Mouse (Mus musculus) gastrocnemius, adult 18-20 months (tissue): ENCODE measurements at regions not wholly inside any gene's neighbourhood (a gene's known extent, or its start where the extent isn't known, plus 50 kb on each side); places are given as distances from the start of the nearest gene placed in this dataset.

Experiments used
- DNase-seq: peaks from one replicate; pipeline ENCODE4 v3.0.0; 2021; ENCODE audit warnings: low spot score

GRCm38 (mm10) chr8:8485252-8485651 lies 175.8 kb downstream of the Efnb2 start:
- no peak for DNase-seq

DNA sequence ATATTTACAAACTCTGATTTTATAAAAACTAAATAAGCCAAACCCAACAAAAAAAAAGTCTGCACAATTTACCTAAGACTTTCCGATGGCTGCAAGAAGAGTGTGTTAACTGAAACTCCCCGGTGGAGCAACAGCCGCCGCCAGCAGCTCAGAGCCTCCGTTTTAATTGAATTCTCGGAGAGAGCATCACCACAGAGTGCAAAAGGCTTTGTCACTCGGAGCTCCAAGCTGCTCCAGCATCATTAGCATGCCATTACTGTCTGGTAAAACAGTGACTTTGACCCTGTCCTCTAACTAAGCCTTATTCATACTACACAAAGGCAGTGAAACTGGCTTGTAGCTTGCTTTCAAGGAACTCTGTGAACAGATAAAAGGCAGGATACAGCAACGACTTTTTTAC lies 176.5 kb downstream of the Efnb2 start:
- no peak for DNase-seq

GRCm38 (mm10) chr8:8482707-8483480 lies 178.1 kb downstream of the Efnb2 start:
- DNase-seq = peak; percentile 18

- peak; percentile 54 for DNase-seq
Measured at GRCm38 (mm10) chr8:8477456-8477855, 183.6 kb downstream of the Efnb2 start.

- no peak for DNase-seq
Measured at GRCm38 (mm10) chr8:8468552-8468951, 192.5 kb downstream of the Efnb2 start.

DNA sequence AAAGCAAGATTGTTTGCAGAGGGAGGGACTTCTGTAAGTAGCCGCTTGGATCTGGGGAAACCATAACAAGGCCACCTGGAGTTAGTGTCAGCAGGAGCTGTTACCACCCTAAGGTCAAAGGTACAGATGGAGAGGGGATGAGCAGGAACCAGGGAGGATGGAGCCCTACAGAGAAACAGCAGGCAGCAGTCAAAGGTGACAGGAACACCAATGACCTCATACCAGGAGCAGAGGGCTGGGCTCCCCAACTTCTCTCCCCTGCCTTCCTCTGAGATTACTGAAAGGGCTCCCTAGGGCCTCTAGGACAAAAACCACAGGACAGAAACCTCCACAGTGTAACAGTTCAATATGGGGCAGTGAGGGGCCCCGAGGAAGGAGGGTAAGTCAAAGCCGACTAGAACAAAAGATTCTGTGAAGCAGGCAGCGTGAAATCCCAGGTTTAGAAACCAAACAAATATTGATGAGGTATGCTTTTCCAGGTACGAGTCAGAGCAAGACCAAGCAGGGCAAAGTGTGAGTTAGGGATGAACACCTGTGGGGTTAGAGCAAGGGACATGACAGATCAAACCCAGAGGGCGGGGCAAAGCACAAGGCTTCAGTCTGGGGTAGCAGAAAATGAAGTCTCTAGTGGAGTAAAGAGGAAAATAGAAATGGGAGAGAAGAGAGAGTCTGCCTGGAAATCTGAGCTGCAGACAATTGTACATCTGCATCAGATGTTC lies 194.4 kb downstream of the Efnb2 start:
- DNase-seq = no peak

DNA sequence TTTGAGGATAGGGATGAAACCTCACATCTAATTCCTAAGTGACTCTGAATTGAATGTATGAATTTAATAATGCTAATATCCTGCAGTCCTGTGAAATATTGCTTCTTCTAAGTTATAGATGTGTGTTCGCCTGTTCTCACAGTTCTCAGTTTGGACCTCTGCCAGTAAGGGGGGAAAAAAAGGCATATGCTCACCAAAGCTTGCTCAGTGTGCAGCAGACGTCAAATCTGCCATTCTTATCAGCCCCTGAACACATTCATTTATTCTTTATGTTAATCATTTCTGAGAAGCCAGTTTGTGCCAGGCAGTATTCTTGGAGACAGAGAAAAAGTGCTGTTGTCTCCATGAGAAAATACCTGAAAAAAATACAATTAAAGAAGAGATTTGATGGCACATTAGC lies 198.6 kb downstream of the Efnb2 start:
- DNase-seq = no peak

DNA sequence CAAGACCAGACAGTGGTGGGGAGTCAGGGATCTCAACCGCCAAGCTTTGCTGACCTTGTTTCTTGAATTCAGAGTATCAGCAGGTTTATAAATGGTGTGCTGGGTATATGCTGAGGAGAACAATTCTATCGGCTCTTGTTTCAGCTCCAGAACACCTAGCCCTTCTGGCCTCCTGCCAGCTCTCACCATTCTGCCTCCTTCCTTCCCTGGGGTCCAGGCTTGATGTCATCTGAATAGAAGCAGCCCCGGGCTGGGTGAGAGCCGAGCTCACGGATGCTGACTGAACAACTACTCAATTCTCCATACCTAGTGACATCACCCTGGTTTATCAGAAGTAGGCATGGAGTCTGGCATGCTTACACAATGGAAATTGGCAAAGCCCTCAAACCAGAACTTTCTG lies 203.5 kb downstream of the Efnb2 start:
- DNase-seq = no peak

DNA sequence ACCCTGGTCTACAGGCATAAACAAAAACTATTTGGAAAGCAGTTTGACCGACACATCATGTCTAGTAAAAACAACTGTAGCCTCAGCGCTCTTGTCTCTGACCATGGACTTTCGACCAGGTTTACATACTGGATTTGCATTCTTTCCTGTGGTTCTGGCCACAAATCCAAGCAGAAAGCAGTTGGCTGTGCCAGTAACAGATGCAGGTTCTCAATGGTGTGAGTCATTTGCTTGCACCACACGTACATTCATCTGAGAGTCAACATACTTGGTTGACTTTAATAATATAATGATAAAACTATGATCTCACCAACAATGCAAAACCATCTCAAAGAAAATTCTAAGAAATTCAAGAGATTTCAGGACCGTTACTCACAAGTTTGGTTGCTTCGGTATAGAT lies 207.1 kb downstream of the Efnb2 start:
- DNase-seq = no peak

DNA sequence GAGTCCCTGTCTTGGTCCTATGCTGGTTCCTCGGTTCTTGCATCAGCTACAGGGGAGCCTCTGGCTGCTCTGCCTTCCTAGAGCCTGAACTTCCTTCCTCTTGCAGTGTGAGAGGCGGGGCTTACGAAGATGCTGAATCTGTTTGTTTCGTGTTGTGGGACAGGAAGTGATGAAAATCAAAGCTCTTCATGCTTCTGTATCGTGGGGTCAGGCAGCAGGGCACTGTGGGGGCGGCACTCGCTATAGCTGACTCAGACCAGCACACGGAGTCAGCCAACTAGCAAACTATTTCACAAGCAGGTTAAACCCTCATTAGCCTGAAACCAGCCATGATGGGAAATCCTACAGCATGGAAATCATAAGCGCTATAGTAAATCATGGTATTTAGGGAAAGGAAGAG lies 208.8 kb downstream of the Efnb2 start:
- no peak for DNase-seq

DNA sequence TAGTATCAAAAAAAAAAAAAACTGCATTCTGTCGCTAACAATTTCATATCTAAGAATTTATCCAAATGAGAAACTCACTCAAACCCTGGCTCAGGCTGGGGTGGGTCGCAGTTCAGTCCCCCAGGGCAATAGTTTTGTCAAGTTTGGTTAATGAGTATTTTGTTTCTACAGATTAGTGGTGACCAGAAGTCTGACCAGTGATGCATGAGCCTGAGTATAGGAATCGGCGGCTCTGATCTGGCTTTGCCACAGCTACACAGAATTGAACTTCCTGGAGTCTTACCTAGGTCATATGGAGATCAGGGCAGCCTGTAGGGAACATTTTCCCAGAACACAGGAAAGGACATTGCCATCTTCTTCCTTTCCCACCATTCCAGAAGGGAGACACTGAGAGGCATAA lies 212.1 kb downstream of the Efnb2 start:
- no peak for DNase-seq

GRCm38 (mm10) chr8:8441568-8441967 lies 219.5 kb downstream of the Efnb2 start:
- DNase-seq = no peak

DNA sequence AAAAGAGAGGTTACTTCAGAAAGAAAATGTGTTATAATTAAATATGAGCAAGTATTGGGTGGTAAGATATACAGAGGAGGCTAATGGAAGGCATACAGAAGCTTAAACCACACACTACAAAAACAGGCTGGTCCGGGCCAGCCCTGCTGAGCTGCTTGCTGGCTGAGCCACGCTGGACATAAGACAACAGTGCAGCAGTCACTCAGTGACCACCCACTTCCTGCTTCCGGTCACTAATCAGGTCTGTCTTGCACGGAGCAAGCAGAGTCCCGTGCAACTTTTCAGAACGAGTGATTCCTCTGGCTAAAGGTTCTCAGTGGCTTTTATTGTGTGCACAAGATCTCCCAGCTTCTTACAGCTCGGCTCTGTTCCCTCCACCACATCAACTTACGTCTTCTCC lies 220.1 kb downstream of the Efnb2 start:
- no peak for DNase-seq

GRCm38 (mm10) chr8:8426201-8426600 lies 234.8 kb downstream of the Efnb2 start:
- no peak for DNase-seq

DNA sequence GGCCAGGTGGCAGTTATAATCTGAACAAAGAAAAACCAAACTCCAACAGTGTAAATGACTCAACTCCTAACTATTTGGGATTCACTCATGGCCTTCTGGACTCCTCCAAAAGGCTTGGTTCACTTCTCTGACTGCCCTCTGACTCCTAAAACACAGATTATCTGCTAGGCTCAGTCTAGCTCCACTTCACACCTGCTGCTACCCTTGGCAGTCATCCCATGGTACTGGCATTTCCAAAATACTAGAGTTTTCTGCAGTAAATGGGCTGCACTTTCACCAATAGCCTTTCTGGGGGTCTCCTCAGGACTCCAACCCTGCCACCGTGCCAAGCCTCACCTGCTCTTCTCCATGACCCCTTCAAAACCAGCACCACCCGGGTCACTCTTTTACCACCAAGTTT lies 237.6 kb downstream of the Efnb2 start:
- DNase-seq = no peak

GRCm38 (mm10) chr8:8421713-8422112 lies 239.3 kb downstream of the Efnb2 start:
- no peak for DNase-seq

GRCm38 (mm10) chr8:8419360-8420330 lies 241.4 kb downstream of the Efnb2 start:
- no peak for DNase-seq

- no peak for DNase-seq
Measured at GRCm38 (mm10) chr8:8418929-8419328, 242.1 kb downstream of the Efnb2 start.

- DNase-seq = no peak
Measured at GRCm38 (mm10) chr8:8418525-8418924, 242.5 kb downstream of the Efnb2 start.

DNA sequence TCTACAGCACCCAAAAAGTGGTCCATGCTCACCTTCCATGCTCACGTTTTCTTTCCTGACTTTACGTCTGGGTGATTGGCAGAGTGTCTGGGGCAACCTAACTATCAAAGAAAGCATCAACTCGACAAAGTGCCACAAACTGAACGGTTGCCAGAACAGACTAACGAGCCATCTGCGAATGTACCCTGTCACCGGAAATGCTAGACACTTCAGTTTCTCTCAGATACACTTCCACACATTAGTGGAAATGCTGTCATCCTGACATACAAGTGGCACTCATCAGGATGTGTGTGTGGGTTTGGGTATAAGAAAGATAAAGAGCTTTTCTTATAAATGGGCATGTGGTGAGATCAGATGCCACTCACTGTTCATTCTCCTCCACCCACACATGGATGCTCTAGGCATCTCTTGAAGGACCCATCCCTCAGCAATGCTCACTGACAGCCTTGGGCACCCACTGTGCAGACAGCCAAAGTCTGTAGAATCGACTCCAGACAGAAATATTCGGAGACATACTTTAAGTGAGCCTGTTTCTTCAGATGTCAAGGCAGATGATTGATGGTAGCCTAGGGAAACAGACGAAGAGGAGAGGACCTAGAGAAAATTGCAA lies 244.8 kb downstream of the Efnb2 start:
- DNase-seq = no peak

GRCm38 (mm10) chr8:8407357-8407756 lies 253.7 kb downstream of the Efnb2 start:
- DNase-seq = no peak

DNA sequence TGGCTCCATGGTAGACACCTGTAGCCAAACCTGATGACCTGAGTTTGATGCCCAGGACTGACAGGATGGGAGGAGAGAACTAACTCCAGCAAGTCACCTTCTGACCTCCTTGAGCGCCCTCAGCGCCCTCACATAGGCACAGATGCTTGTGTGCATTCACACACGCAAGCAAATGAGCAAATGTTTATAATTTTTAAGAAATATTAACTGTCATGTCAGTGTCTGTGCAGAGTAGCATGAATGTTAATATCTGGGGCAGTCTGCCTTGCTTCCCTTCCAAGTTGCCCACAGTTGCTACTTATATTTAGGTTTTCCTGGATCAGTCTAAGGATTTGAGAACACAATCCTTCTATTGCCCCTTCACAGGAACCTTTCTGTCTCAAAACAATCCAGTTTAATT lies 257.6 kb downstream of the Efnb2 start:
- no peak for DNase-seq
